ENCODE assay signal across 10 mouse cellular contexts in genomic region chr3:102210775-102211174, GRCm38 (mm10). TPM values are rescaled to one million over a fixed set of nuclear protein-coding genes. Genes with fewer than 3 reads are reported as not detected.
DNase-seq lines count a peak whose midpoint lies in the region; ATAC-seq and TF ChIP-seq lines count a peak whose summit lies in the region.
"Had no signal": no experiment of that assay in that cellular context is flagged by ENCODE, and none has a peak within 500 bp of the region (broad histone marks: within the 10 kb centered on the region; RNA-seq: fewer than 3 reads in every experiment).

No protein-coding gene starts in this region.

- H3K4me2 ChIP-seq in kidney, embryonic 14.5 days (replicated peaks; ENCODE audit: low read depth, low read length), result no peak overlapping the region

- H3K27ac ChIP-seq in liver, adult 2 months (replicated peaks; ENCODE audit: insufficient read depth, low read depth, low read length), result no peak overlapping the region
- H3K27ac ChIP-seq in kidney, embryonic 14.5 days (ENCODE audit: low read depth, low read length), result no peak overlapping the region

- no peaks in the 10 kb centered on the region for H3K27me3 ChIP-seq in liver, adult 2 months (ENCODE audit: control insufficient read depth, insufficient read depth, low read length)
- H3K27me3 ChIP-seq in kidney, embryonic 14.5 days (ENCODE audit: control insufficient read depth, insufficient read depth, low read length), result 0 out of 2 replicates have a peak, but pooled peaks cover 2% of the 10 kb centered on the region
- H3K27me3 ChIP-seq: Patski had no signal

- H3K4me3 ChIP-seq in lung, adult 2 months (replicated peaks; ENCODE audit: extremely low read depth, low read depth, low read length), result no peak overlapping the region
- H3K4me3 ChIP-seq in liver, adult 2 months (ENCODE audit: insufficient read depth, low read depth, low read length), result no peak overlapping the region
- no peak overlapping the region for H3K4me3 ChIP-seq in kidney, embryonic 14.5 days (ENCODE audit: low read length)

- H3K9ac ChIP-seq in liver, adult 2 months (ENCODE audit: low read depth, low read length), result no peak overlapping the region
- no peak overlapping the region for H3K9ac ChIP-seq in kidney, embryonic 14.5 days (ENCODE audit: low read depth, low read length)

- H3K36me3 ChIP-seq in liver, adult 2 months (ENCODE audit: control insufficient read depth, insufficient read depth, low read length), result no peaks in the 10 kb centered on the region
- H3K36me3 ChIP-seq in kidney, embryonic 14.5 days (ENCODE audit: control insufficient read depth, insufficient read depth, low read length), result no peaks in the 10 kb centered on the region

- peak; percentile 76 for TF ChIP-seq CTCF in lung, adult 2 months (IDR thresholded peaks at IDR 0.05; ENCODE audit: insufficient read depth, low read length)
- peak; percentile 88 for TF ChIP-seq CTCF in liver, adult 2 months (IDR thresholded peaks at IDR 0.05; ENCODE audit: low read depth, low read length)

- TF ChIP-seq POLR2A in lung, adult 2 months (IDR thresholded peaks at IDR 0.05; ENCODE audit: borderline replicate concordance, extremely low read depth, low read depth, low read length), result no peak
- no peak for TF ChIP-seq POLR2A in liver, adult 2 months (IDR thresholded peaks at IDR 0.05; ENCODE audit: extremely low read depth, insufficient read depth, low read length)

- no peaks in the 10 kb centered on the region for H3K4me1 ChIP-seq in lung, adult 2 months (ENCODE audit: control insufficient read depth, insufficient read depth, low read length)
- no peaks in the 10 kb centered on the region for H3K4me1 ChIP-seq in liver, adult 2 months (ENCODE audit: control insufficient read depth, insufficient read depth, low read length)
- no peaks in the 10 kb centered on the region for H3K4me1 ChIP-seq in kidney, embryonic 14.5 days (ENCODE audit: control insufficient read depth, insufficient read depth, low read length)

- WGBS in lung, adult 2 months, result 70% methylated on average over 3 of the region's 3 CpGs
- WGBS in liver, adult 2 months, result 70% methylated on average over 3 of the region's 3 CpGs
- WGBS in kidney, embryonic 14.5 days, result 67% methylated on average over 3 of the region's 3 CpGs

- H3K79me2 ChIP-seq in liver, adult 2 months (ENCODE audit: control insufficient read depth, insufficient read depth, low read length), result no peaks in the 10 kb centered on the region

- ATAC-seq in kidney, embryonic 14.5 days (ENCODE audit: low FRiP score, low TSS enrichment), result no peak
- ATAC-seq: Patski had no signal

- peak; percentile 63 for DNase-seq in embryo, embryonic 10 days (ENCODE audit: low spot score)
- no peak for DNase-seq in embryo, embryonic 9.5 days (ENCODE audit: extremely low spot score)
- DNase-seq in lung, adult 2 months, result no peak
- DNase-seq in lung, adult 18-20 months, result no peak
- DNase-seq in liver, adult 2 months (ENCODE audit: extremely low read depth, low read depth, low spot score), result no peak
- peak; percentile 67 for DNase-seq in testis, postnatal 10 days (ENCODE audit: low spot score)
- DNase-seq in layer of hippocampus, postnatal 14 days (ENCODE audit: low spot score in 2 of 2), result no peak
- DNase-seq: layer of hippocampus, postnatal 36 days had no signal

- no peaks in the 10 kb centered on the region for H3K9me3 ChIP-seq in kidney, embryonic 14.5 days (ENCODE audit: control insufficient read depth, low read length)

RNA-seq across cellular contexts. Expression of gene Vangl1, which starts 6.3 kb away (rescaled TPM):
- 26.9 and 31.5 TPM in 2 replicates for polyA plus RNA-seq in lung, adult 2 months (2012; rRNA removed)
- 3.6 and 4.6 TPM in 2 replicates for total RNA-seq in liver, adult 2 months (2014; rRNA removed)
- polyA plus RNA-seq in liver, adult 2 months (2012; rRNA removed), result 7.8 and 8.9 TPM in 2 replicates
- total RNA-seq in layer of hippocampus, postnatal 14 days (2021), result 10 to 100 TPM in 1 of 2 experiments, 1 to 10 TPM in 1; 9.2 to 12.5 TPM
- polyA plus RNA-seq in kidney, embryonic 14.5 days (2014; fragmentation: Nextera tagmentation; extraction: Ambion mirVana), result 9.4 and 22.4 TPM in 2 replicates

Comparison
In these comparisons a context has a peak if more than half of its experiments do, and no peak if none do; other contexts are left out.
1. DNase-seq: peak in embryo, embryonic 10 days (single experiment) and testis, postnatal 10 days (single experiment); none in embryo, embryonic 9.5 days (single experiment), lung, adult 2 months (single experiment), lung, adult 18-20 months (0 of 2), liver, adult 2 months (single experiment) and layer of hippocampus, postnatal 14 days (0 of 2).